Mouse (Mus musculus) adrenal gland, adult 18-20 months (tissue): Measurements from ENCODE around the gene Polm. TPM values are rescaled to one million over a fixed set of nuclear protein-coding genes. Genes with fewer than 3 reads are reported as not detected.

Experiments used
- DNase-seq, 2 experiments: peaks; one replicate each; pipeline ENCODE4 v3.0.0; 2021 to 2022; ENCODE audit warnings: low spot score in 2 of 2
- total RNA-seq, 2 experiments: library from RNA; stranded (reverse); gene quantifications; 1 replicate in 1 of 2; 2 replicates in 1 of 2; pipeline ENCODE4 v1.2.3; 2021

Gene Polm
- total RNA-seq, 2 experiments from 2014 or later = 4.9 to 5.3 TPM

DNA sequence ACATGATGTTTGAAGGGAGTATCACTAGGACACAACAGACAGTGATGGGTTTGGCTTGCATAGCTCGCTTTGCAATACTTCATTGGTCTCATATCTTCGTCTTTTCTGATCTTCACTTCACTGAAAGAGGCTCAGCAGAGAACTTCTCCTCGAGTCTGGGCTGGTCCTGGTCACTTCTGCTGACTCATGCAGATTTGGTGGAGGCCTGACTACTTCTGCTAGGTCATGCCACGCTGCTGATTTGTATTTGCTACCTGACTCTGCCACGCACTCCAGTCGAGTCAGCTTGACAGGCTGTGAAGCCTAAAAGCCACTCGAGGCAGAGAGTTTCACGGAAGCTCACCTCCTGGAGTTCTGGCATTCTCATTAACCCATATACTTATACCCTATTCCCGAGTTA is 29.9 kb downstream of the Polm start:
- DNase-seq = no peak

DNA sequence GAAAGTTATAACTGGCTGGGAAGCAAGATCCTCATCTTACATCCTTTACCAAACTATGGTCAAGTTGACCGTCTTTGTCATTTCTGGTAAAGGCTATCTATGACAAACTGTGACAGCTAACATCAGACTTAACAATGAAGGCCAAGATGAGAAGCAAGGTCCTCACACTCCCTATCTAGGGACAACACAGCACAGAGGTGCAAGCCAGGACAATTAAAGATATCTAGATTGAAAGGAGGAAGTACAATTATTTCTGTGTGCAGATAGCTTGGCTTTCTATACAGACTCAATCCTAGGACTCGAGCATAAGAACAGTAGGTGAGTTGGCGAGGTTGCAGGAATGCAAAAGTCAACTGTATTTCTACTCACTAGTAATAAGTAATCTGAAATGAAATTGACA is 32.1 kb downstream of the Polm start:
- DNase-seq = no peak

DNA sequence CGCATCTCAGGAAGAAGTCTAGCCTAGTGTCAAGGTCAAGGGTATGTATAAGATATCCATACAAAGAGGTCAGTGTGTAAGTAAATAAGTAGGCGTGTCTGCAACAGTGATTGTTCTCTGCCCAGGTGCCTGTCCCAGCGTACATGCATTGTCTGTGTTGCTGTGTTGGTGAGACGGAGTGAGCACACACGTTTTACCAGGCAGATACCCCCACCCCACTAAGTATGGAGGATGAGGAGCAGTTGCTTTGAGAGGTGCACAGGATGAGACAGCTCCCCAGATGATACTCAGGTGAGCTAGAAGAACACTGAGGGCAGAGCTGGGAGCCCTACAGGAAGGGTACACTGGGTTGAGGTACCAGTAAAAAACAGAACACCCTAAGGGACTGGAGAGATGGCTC is 33.6 kb downstream of the Polm start:
- no peak for DNase-seq

DNA sequence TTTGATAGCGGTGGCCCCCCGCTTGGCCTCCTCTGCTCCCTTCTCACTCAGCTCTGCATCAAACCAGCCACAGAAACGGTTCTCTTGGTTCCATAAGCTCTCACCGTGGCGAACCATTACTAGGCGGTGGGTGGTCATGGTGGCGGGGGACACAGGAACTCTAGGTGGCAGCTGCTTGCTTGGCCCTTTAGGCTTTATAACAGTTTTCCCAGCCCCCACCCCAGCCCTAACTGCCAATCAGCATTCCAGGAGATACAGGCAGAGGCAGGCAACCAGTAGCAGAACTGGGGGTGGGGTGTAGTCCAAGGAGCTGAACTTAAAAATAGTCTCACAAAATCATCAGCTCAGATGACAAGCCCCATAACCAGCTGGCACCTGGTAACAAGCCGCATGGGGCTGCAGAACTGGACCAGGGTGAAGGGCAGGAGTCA is 34.2 kb downstream of the Polm start, which contains the start of gene Pgam2:
Gene Pgam2 (minus strand): TSS at position 183 of the 431 bp plus-strand sequence.
- DNase-seq = no peak

- DNase-seq = no peak
Observed at GRCm38 (mm10) chr11:5802457-5803217, 35.2 kb downstream of the Polm start.

GRCm38 (mm10) chr11:5802005-5802404 is 35.8 kb downstream of the Polm start:
- DNase-seq = no peak

DNA sequence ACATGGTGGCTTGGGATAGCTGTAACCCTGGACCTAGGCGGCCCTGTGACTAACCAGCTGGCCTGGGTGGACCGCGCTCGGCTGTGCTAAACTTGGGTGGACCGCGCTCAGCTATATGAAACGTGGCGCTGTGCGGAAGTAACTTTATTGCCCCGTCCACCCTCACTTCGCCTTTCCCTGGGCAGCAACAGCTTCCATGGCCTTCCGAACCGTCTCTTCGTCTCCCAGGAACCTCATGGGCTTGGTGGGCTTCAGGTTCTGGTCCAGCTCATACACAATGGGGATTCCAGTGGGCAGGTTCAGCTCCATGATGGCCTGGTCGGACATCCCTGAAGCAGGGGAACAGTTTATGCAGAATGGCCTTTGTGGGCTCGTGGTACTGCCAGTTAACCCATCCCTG is 36.3 kb downstream of the Polm start:
- DNase-seq = no peak

DNA sequence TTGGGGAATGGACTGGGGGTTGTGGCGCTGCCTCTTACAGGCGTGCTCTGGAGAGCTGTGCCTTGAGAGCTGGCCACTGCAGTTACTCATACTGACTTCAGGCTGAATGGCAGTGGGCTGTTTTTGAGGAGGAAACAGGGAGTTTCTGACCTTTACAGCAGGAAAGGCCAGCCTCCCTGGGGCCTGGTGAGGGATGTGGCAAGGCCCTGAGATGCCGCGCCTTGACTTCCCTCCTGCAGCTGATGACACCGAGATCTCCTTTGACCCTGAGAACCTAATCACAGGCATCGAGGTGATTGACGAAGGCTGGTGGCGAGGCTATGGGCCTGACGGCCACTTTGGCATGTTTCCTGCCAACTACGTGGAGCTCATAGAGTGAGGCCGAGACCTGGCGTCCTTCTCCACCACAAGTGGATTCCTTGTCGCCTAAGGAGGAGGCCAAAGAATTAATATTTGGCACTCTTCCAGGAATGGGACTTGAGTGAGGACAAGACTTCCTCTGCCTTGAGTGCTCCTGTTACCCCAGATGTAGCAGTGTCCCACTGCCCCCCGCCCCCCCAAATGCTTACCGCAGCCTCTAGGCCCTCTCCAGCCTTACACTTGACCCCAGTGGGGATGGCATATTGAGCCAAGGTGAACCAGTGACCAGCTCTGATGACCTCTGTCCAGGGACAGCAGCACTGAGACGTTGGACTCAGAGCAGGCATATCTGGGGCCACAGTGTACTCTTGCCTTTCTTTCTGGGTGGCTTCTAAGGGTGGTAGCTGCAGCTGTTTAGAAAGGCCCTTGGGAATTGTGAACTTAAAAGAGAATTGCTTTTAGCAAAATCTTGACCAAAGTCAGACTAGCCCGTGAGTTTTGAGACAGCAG is 38.0 kb downstream of the Polm start:
- DNase-seq = no peak

- no peak for DNase-seq
Observed at GRCm38 (mm10) chr11:5797928-5798327, 39.9 kb downstream of the Polm start.

- DNase-seq = no peak
Observed at GRCm38 (mm10) chr11:5797371-5797770, 40.4 kb downstream of the Polm start.

GRCm38 (mm10) chr11:5796939-5797338 is 40.9 kb downstream of the Polm start:
- DNase-seq = no peak

GRCm38 (mm10) chr11:5795706-5796105 is 42.1 kb downstream of the Polm start:
- DNase-seq = no peak

GRCm38 (mm10) chr11:5795290-5795689 is 42.5 kb downstream of the Polm start:
- no peak for DNase-seq

- DNase-seq = no peak
Observed at GRCm38 (mm10) chr11:5790431-5790830, 47.4 kb downstream of the Polm start.

- no peak for DNase-seq
Observed at GRCm38 (mm10) chr11:5789754-5790333, 48.0 kb downstream of the Polm start.

- no peak for DNase-seq
Observed at GRCm38 (mm10) chr11:5789071-5789753, 48.6 kb downstream of the Polm start.

DNA sequence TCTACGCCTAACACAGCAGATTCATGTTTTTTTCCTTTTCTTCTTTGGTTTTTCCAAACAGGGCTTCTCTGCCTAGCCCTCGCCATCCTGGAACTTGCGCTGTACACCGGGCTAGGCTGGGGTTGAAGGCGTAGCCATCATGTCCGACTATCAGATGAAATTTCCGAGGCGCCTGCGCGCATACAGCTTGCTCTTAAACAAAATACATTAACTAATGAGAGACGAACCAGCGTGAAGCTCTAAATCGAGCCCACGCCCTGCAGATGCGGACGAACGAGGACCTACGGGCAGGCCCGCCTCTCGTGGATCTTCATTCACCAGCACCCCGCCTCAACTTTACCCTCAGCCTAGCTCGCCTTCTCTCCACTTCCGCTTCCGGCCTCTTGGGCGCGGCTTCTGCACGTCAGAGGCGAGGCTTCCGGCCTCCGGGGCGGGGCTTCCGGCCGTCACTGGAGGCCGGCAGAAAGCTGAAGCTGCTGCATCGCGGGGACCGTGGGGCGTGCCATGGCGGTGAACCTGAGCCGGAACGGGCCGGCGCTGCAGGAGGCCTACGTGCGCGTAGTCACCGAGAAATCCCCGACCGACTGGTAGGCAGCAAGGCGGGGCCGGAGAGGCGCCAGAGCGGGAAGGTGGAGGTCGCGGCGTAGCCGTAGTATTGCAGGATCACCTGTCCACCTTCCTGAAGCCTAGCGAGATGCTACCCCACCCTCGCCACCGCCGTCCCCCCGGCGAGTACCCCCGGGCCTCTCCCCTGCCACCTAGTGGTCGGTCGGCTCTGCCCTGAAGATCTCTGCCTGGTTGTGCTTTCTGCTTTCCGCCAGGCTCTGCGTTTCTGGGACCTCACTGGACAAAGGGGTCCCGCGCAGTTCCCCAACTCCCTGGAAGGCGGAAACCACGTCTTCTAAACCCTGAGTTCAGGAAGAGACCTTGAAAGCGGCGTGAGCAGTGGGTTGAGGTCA is 49.5 kb downstream of the Polm start, which contains the start of gene Dbnl:
Gene Dbnl (plus strand): TSS at position 433 of the 959 bp plus-strand sequence.
- DNase-seq = peak; percentile 94 to 95

GRCm38 (mm10) chr11:5787671-5788055 is 50.2 kb downstream of the Polm start:
- no peak for DNase-seq

DNA sequence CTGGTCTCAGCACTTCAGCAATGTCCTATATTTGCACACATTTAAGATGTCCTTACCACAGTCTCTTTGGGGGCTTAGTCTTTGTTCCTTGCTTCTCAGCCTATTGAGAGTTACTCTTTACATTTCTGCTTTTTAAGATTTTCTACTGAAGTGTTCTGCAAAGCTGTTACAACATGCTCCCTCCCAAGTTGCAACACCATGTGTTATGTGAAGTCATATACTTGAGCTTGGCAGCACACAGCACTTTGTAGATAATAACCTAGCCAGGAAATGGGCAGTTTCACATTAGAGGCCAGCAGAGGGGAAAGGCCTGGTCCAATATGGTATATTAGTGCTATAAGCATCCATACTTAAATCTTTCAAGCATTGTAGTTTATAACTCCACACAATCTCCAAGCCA is 52.1 kb downstream of the Polm start:
- no peak for DNase-seq
